Mouse (Mus musculus): ENCODE data around the gene Btbd35f10.
"Not testable (repeated sequence)": the region's sequence is repeated elsewhere in the genome, so short reads cannot be mapped to it uniquely, and the experiment has no call there.

DNA sequence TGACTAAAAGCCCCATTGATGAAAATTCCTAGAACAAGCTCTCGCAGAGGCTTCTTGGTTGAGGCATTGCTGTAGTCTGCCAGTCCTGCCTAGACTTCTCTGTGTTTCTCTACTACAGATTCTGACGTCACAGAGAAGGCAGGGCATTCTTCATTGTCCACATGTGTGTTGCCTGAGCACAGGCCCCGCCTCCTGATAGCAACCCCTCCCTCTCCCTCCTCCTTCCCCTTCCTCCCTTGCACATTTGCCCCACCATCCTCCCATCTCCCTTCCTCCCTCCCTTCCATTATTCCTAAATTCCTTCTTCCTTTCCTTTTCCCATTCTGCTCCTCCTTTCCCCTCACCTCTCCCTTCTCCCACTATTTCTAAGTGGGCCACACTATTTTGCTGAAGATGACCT lies at the start of gene Btbd35f10:
- not testable (repeated sequence) for TF ChIP-seq POLR2A (IDR thresholded peaks at IDR 0.05; ENCODE audit: borderline replicate concordance, insufficient read depth, low read length); CTCF (IDR thresholded peaks at IDR 0.05; ENCODE audit: borderline replicate concordance, insufficient read depth, low read depth, low read length)
